Mouse (Mus musculus) neural tube, embryonic 10.5 days (tissue): ENCODE data around the gene Edaradd.

Source experiments
- DNase-seq: peaks from one replicate; pipeline ENCODE4 v3.0.0-alpha.2; 2017; ENCODE audit warnings: low spot score; ENCODE audit errors: extremely low spot score

The Edaradd gene

DNA sequence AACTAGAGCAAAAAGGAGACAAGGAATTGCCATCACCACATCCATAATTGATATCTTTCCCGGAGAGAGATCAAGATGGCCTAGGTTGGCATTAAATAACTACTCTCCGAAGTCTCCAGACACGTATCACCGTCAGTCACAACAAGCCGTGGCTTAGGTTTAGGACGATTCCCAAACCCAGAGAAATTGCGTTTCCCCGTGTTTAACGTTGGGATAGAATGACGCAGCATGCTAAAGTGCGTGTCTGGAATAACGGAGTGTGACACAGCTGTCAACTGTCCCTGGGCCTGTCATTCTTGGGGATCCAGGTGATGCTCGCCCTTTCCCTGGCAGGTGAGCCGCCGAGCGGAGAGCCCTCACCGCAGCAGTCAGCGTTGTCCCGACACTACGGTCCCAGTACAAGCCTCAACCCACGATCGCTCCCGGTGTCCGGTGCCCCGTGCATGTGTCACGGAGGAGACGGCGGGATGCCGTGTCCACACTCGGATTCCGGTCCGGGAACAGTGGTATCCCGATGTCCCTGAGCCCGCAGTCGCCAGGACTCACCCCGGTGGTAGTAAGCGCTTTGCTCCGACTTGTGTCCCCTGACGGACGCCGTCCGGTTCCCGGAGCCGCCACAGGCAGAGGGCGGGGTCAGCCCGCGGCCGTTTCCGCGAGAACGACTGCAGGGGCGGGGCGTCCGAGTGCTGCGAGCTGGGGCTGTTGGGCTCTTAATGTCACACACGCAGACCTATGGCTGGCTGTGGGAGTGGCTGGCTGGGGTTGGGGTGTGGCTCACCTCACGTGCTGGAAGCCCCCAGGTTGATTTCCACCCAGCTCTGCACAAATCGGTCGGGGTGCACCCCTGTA lies 59.1 kb downstream of the Edaradd start:
- peak; percentile 90 for DNase-seq

DNA sequence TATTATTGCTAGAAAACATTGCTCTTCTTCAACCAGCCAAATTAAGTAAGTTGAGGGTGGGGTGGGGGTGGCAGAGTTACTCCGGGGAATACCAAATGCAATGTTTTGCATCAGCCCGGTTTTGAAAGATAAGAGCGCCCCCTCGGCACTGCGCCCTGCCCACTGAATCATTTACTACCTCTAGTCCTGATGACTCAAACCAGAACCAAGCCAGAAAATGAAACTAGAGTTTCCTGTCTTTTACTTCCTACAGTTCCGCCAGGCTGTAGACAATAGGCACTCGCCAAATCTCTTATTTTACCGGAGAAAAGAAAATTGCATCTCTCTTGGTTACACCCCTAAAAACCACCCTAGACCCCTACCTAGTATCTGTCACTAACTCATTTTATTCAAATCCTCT lies 59.8 kb downstream of the Edaradd start:
- peak; percentile 20 for DNase-seq

DNA sequence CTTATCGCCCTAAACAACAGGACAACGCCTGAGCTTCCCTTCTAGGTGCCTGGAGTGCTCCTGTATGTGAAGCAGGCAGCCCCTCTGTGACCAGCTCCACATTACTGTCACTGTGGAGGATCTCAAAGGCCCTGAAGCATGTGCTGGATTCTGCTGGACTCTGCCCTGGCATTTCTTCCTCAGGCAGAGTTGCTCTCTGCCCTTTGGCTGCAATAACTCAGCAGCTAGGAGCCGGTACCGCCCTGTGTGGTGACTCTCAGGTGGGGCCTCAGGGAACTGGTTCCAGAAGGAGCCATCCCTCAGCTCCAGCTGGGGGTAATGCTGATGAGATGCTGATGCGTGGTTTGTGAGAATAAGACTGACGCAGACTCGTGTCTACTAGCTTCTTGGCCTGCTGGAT lies 63.5 kb downstream of the Edaradd start:
- DNase-seq: no peak

DNA sequence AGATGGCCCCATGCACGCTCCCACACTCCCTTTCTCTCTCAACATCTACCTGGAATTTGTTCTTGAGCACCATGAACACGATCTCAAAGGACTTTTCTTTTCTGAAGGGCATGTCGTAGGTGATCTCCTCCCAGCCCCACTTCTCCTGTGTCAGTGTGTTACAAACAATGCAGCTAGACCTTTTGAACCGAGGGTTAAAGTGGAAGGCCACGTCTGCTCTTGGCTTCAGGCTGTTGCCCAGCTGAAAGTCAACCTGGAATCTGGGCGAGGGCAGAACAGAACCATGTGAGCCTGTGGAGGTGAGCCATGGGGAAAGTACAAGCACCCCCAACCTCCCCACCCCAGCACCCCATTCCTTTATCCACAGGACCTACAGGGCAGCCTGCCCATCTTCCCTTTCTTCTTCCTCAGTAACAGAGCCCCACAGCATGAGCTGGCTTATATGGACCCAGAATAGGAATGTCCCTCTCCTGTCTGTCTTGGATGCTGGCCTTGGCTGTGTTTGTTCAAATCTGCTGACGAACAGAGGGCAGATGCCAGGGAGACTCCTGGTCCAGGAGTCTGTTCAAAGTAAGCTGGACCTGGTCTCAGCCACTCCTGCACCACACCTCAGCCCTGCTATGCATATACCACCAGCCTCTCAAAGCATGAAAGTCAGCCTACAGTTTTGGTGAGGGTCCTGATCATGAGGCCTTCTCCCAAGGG lies 65.4 kb downstream of the Edaradd start:
- DNase-seq: no peak

DNA sequence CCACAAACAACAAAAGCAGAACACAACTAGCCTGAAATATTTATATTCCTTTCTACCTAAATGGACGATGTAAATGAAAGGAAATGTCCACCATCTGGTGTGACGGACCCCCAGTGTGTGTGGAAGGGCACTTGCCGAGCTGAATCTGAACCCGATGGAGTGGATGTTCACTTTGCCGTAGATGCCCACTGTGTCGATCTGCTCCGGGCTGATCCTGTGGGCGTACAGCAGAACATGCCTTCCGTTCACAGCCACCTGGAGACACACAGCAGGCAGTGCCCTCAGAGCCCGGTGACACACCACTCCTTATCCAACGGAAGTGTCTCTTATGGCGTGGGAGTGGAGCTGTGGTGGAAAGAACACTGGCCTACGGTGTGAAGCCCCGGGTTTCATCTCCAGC lies 67.1 kb downstream of the Edaradd start:
- DNase-seq: no peak

DNA sequence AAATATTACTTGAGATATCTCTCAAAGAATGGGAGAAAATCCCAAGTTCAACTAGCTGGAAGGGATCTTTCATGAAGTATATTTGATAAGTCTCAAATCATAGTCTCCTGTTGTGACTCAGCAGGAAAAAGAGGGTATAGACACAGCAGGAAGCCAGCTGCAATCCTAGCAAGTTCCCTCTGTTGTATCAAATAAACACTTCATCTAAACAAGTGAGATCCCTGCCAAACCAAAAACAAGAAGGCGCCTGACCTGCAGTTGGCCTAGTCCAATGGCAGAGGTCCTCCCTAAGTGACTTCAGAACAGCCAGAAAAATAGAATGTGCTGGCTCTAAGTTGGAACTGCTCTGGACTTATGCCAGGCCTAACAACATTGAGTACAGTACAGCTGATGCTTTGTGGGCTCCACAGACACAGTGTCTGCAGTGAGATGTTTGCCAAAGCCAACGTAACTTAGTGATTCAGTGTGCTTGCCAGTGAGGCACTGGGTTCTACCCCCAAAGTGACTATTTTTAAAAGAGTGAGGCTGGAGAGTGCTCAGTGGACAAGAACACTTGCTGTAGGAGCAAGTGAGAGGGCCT lies 78.1 kb downstream of the Edaradd start:
- no peak for DNase-seq

DNA sequence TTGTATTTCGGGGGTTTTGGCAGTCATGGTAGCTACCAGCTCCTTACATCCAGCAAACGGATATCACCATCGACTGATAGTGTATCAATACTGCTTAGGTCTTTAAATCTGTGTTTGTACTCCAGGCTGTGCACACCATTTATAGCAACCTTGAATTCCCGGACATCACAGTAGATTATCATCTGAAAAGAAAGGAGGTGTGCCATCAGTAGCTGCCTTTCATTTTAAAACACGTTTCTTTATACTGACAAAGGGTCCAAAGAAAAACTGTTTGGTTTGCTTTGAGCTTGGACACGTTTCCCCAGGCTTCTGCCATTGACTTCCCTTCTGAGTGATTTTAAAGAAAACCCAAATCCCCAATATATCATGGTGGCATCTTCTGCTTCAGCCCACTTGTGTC lies 79.4 kb downstream of the Edaradd start:
- no peak for DNase-seq

DNA sequence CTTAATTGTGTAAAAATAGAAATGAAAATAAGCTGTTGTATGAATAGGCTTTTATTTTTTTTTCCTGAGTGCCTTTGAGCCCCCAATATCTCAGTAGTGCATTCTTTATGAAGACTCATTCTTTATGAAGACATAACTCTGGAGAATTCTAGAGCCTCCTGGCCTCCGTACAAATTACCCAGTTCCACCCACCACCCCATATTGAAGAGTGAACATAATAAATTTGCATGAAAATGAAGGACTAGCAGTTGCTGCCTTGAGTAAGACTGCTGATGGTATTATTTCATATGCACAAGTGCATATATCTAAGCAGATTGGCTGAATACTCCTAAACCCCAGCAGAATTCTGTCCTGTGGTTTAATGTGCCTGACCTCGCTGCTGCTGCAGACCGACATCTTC lies 80.7 kb downstream of the Edaradd start:
- no peak for DNase-seq

DNA sequence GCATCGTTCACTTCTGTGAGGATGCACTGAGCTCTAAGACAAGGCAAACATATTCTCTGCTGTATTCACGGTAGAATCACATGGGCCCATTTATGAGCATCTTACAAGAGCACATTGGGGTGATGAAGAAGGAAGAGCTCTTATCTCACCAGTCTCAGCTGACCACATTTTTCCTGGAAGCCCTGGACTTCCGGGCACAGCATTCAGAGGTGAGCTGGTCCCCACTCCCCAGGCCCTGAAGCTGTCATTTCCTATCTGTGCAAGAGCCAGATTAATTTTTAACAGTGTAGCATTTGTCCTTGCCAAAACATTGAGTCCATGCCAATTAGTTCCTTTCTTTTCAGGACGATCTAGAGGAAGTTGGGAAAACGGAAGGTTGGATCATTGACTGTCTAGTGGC lies 86.4 kb downstream of the Edaradd start:
- DNase-seq: no peak

DNA sequence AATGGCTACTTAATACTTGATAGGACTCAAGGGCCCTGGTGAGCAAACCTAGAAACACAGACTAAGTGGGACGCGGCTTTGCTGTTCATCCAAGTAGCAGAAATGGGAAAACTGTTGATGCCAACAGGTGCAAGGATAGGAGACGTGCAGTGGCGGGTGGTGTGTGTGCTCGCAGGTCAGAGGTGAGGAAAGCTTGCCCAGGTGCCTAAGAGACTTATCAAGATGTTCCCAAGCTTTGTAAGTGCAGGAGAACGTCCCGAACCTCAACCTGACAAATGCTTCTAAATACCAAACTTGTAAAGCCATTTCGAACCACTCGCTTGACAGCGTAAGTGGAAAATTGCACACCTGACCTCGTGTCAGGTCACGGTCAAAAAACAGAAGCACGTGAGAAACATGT lies 91.7 kb downstream of the Edaradd start:
- no peak for DNase-seq
